In the genomic region with DNA sequence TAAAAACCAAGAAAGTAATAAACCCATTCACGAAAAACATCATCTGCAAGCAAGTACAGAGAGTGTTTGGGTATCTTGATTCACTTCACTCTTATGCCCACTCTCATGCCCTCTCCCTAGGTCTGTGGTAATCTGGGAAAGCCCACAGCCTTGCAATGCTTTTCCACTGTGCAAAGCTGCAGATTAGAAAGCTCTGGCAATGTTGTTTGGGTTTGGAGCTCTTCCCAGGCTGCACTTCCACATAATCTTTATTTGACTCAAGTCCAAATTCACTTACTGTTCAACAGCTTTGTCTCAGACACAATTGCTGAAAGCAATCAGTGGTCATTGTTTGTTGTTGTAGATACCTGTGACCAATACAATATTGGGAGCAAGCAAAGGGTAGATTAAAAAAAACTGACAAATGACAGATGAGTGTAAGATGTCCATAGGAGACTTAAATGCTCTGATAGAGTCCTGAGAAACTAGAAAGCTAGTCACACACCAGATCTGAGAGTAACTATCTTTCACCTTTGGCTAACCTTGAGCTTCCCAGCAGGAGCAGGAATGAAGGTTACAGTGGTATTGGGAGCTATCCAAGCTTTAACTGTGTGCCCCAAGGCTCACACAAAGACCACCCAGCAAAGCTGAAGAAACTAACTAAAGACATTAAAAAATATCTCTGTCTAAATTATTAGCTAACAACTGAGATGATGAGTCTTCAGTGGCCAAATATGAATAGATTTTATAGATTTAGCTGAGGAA, we compare ENCODE assay signal across 12 mouse cellular contexts.
A peak's percentile ranks its signal among the peaks of the same experiment; 100 is the strongest.
DNase-seq lines count a peak whose midpoint lies in the region; ATAC-seq and TF ChIP-seq lines count a peak whose summit lies in the region.
"Had no signal": no experiment of that assay in that cellular context is flagged by ENCODE, and none has a peak within 500 bp of the region (broad histone marks: within the 10 kb centered on the region; RNA-seq: fewer than 3 reads in every experiment).

No protein-coding gene starts in this region.

- peak; percentile 11 for DNase-seq in adrenal gland, postnatal 10 days
- no peak for DNase-seq in adrenal gland, postnatal 36 days
- DNase-seq in hindbrain, embryonic 10.5 days (ENCODE audit: low spot score), result no peak
- DNase-seq in midbrain, postnatal 0 days (ENCODE audit: low spot score), result peak; percentile 71
- no peak for DNase-seq in kidney, adult 2 months
- DNase-seq: cerebellum, postnatal 36 days; gastrocnemius, adult 2 months; kidney, adult 8-10 months had no signal

- no peak overlapping the region for H3K4me2 ChIP-seq in hindbrain, embryonic 16.5 days (ENCODE audit: low read length)
- H3K4me2 ChIP-seq in midbrain, postnatal 0 days (ENCODE audit: low read depth, low read length, poor library complexity, severe bottlenecking), result no peak overlapping the region
- no peak overlapping the region for H3K4me2 ChIP-seq in midbrain, embryonic 15.5 days
- no peak overlapping the region for H3K4me2 ChIP-seq in heart, embryonic 15.5 days

- H3K4me1 ChIP-seq in hindbrain, embryonic 16.5 days (ENCODE audit: control insufficient read depth, insufficient read depth, low read depth, low read length), result no peaks in the 10 kb centered on the region
- H3K4me1 ChIP-seq in hindbrain, embryonic 10.5 days (replicated peaks), result no peaks in the 10 kb centered on the region
- H3K4me1 ChIP-seq in midbrain, postnatal 0 days (ENCODE audit: insufficient read depth, low read length), result no peaks in the 10 kb centered on the region
- H3K4me1 ChIP-seq in midbrain, embryonic 15.5 days, result no peaks in the 10 kb centered on the region
- peaks cover 7% of the 10 kb centered on the region; the same call in 1 of the 2 replicates for H3K4me1 ChIP-seq in heart, embryonic 15.5 days (replicated peaks)
- H3K4me1 ChIP-seq in kidney, adult 2 months (ENCODE audit: control insufficient read depth, insufficient read depth, low read length), result no peaks in the 10 kb centered on the region

- no peak for TF ChIP-seq POLR2A in kidney, adult 2 months (IDR thresholded peaks at IDR 0.05; ENCODE audit: low read depth, low read length)

- H3K9me3 ChIP-seq in hindbrain, embryonic 16.5 days (ENCODE audit: control insufficient read depth, low read length), result no peaks in the 10 kb centered on the region
- H3K9me3 ChIP-seq in hindbrain, embryonic 10.5 days, result no peaks in the 10 kb centered on the region
- no peaks in the 10 kb centered on the region for H3K9me3 ChIP-seq in midbrain, postnatal 0 days (ENCODE audit: low read length)
- no peaks in the 10 kb centered on the region for H3K9me3 ChIP-seq in midbrain, embryonic 15.5 days
- no peaks in the 10 kb centered on the region for H3K9me3 ChIP-seq in heart, embryonic 15.5 days (replicated peaks)

- WGBS in hindbrain, embryonic 16.5 days, result 92% methylated on average over 1 of the region's 1 CpGs
- 86% methylated on average over 1 of the region's 1 CpGs for WGBS in hindbrain, embryonic 10.5 days
- 83% methylated on average over 1 of the region's 1 CpGs for WGBS in midbrain, postnatal 0 days
- WGBS in midbrain, embryonic 15.5 days, result 100% methylated on average over 1 of the region's 1 CpGs
- WGBS in heart, embryonic 15.5 days, result 65% methylated on average over 1 of the region's 1 CpGs
- WGBS in kidney, adult 2 months, result 95% methylated on average over 1 of the region's 1 CpGs

- no peaks in the 10 kb centered on the region for H3K27me3 ChIP-seq in hindbrain, embryonic 16.5 days (replicated peaks; ENCODE audit: control insufficient read depth, insufficient read depth, low read length)
- no peaks in the 10 kb centered on the region for H3K27me3 ChIP-seq in hindbrain, embryonic 10.5 days (ENCODE audit: insufficient read depth, poor library complexity, severe bottlenecking)
- H3K27me3 ChIP-seq in midbrain, postnatal 0 days (ENCODE audit: insufficient read depth, low read length), result no peaks in the 10 kb centered on the region
- no peaks in the 10 kb centered on the region for H3K27me3 ChIP-seq in midbrain, embryonic 15.5 days (replicated peaks)
- no peaks in the 10 kb centered on the region for H3K27me3 ChIP-seq in heart, embryonic 15.5 days
- no peaks in the 10 kb centered on the region for H3K27me3 ChIP-seq in kidney, adult 2 months (replicated peaks; ENCODE audit: control insufficient read depth, insufficient read depth, low read length)

- no peaks in the 10 kb centered on the region for H3K36me3 ChIP-seq in hindbrain, embryonic 16.5 days (ENCODE audit: control insufficient read depth, insufficient read depth, low read length)
- H3K36me3 ChIP-seq in hindbrain, embryonic 10.5 days, result no peaks in the 10 kb centered on the region
- H3K36me3 ChIP-seq in midbrain, postnatal 0 days (ENCODE audit: insufficient read depth, low read length), result no peaks in the 10 kb centered on the region
- no peaks in the 10 kb centered on the region for H3K36me3 ChIP-seq in midbrain, embryonic 15.5 days (replicated peaks)
- H3K36me3 ChIP-seq in heart, embryonic 15.5 days, result no peaks in the 10 kb centered on the region
- H3K36me3 ChIP-seq in kidney, adult 2 months (ENCODE audit: control insufficient read depth, insufficient read depth, low read length), result no peaks in the 10 kb centered on the region
- H3K36me3 ChIP-seq: G1E had no signal

- H3K4me3 ChIP-seq in hindbrain, embryonic 16.5 days (ENCODE audit: low read length), result no peak overlapping the region
- no peak overlapping the region for H3K4me3 ChIP-seq in hindbrain, embryonic 10.5 days
- H3K4me3 ChIP-seq in midbrain, postnatal 0 days (ENCODE audit: low read depth, low read length), result no peak overlapping the region
- H3K4me3 ChIP-seq in midbrain, embryonic 15.5 days, result no peak overlapping the region
- no peak overlapping the region for H3K4me3 ChIP-seq in heart, embryonic 15.5 days
- no peak overlapping the region for H3K4me3 ChIP-seq in kidney, adult 2 months (ENCODE audit: insufficient read depth, low read depth, low read length)
- H3K4me3 ChIP-seq: gastrocnemius, adult 2 months had no signal

- TF ChIP-seq CTCF in midbrain, postnatal 0 days (IDR thresholded peaks at IDR 0.05), result no peak
- TF ChIP-seq CTCF in kidney, adult 2 months (conservative IDR thresholded peaks at IDR 0.05; ENCODE audit: insufficient read depth, insufficient read length, low read depth, low read length), result no peak

- 0 out of 2 replicates have a peak, but pooled peaks have one; percentile 63 for ATAC-seq in hindbrain, embryonic 16.5 days
- no peak for ATAC-seq in midbrain, postnatal 0 days (ENCODE audit: low FRiP score)
- no peak for ATAC-seq in midbrain, embryonic 15.5 days (replicated peaks)
- ATAC-seq in heart, embryonic 15.5 days (replicated peaks; ENCODE audit: insufficient number of reproducible peaks, insufficient read depth, low FRiP score, low read depth), result peak; percentile 78

- H3K27ac ChIP-seq in hindbrain, embryonic 16.5 days (ENCODE audit: low read depth, low read length), result no peak overlapping the region; the same call in 1 of the 2 replicates
- no peak overlapping the region for H3K27ac ChIP-seq in hindbrain, embryonic 10.5 days
- no peak overlapping the region for H3K27ac ChIP-seq in midbrain, postnatal 0 days (ENCODE audit: low read depth, low read length)
- H3K27ac ChIP-seq in midbrain, embryonic 15.5 days, result no peak overlapping the region
- H3K27ac ChIP-seq in heart, embryonic 15.5 days, result peak overlapping the region; percentile 84
- H3K27ac ChIP-seq in kidney, adult 2 months (ENCODE audit: insufficient read depth, low read depth, low read length), result no peak overlapping the region
- H3K27ac ChIP-seq: gastrocnemius, adult 2 months had no signal

- no peak overlapping the region for H3K9ac ChIP-seq in hindbrain, embryonic 16.5 days (ENCODE audit: low read depth, low read length)
- H3K9ac ChIP-seq in midbrain, postnatal 0 days (replicated peaks; ENCODE audit: low read length, poor library complexity, severe bottlenecking), result no peak overlapping the region
- H3K9ac ChIP-seq in midbrain, embryonic 15.5 days, result no peak overlapping the region
- no peak overlapping the region for H3K9ac ChIP-seq in heart, embryonic 15.5 days

Comparison
In these comparisons a context has a peak if more than half of its experiments do, and no peak if none do; other contexts are left out.
1. DNase-seq: peak in adrenal gland, postnatal 10 days (single experiment) and midbrain, postnatal 0 days (single experiment); none in adrenal gland, postnatal 36 days (0 of 2), hindbrain, embryonic 10.5 days (single experiment) and kidney, adult 2 months (single experiment).
2. ATAC-seq: peak in hindbrain, embryonic 16.5 days (single experiment) and heart, embryonic 15.5 days (single experiment); none in midbrain, postnatal 0 days (single experiment) and midbrain, embryonic 15.5 days (single experiment).